Mouse (Mus musculus) brain, adult 2 months (tissue): ENCODE results near the gene Psmd7.

Experiments used
- DNase-seq: peaks from one replicate; pipeline ENCODE4 v3.0.0; 2011; ENCODE audit warnings: low read depth, low spot score

Psmd7 gene

GRCm38 (mm10) chr8:107578132-107578531 lies 10.1 kb downstream of the Psmd7 start:
- DNase-seq, result no peak

- DNase-seq, result no peak
Observed at GRCm38 (mm10) chr8:107577640-107578039, 10.6 kb downstream of the Psmd7 start.

- DNase-seq, result peak; percentile 92
Observed at GRCm38 (mm10) chr8:107576702-107577101, 11.6 kb downstream of the Psmd7 start.

GRCm38 (mm10) chr8:107574771-107575170 lies 13.5 kb downstream of the Psmd7 start:
- no peak for DNase-seq

GRCm38 (mm10) chr8:107572497-107572896 lies 15.8 kb downstream of the Psmd7 start:
- DNase-seq, result peak; percentile 67

GRCm38 (mm10) chr8:107571486-107572135 lies 16.7 kb downstream of the Psmd7 start:
- DNase-seq, result no peak

- DNase-seq, result no peak
Observed at GRCm38 (mm10) chr8:107571046-107571445, 17.2 kb downstream of the Psmd7 start.

GRCm38 (mm10) chr8:107562164-107562563 lies 26.1 kb downstream of the Psmd7 start:
- no peak for DNase-seq

- DNase-seq, result no peak
Observed at GRCm38 (mm10) chr8:107560820-107561536, 27.3 kb downstream of the Psmd7 start.

GRCm38 (mm10) chr8:107556511-107556936 lies 31.7 kb downstream of the Psmd7 start:
- DNase-seq, result no peak

- DNase-seq, result no peak
Observed at GRCm38 (mm10) chr8:107555231-107555630, 33.0 kb downstream of the Psmd7 start.

- no peak for DNase-seq
Observed at GRCm38 (mm10) chr8:107552234-107552633, 36.0 kb downstream of the Psmd7 start.

GRCm38 (mm10) chr8:107546817-107547216 lies 41.4 kb downstream of the Psmd7 start:
- no peak for DNase-seq

- peak; percentile 84 for DNase-seq
Observed at GRCm38 (mm10) chr8:107546154-107546553, 42.1 kb downstream of the Psmd7 start.

GRCm38 (mm10) chr8:107545621-107546152 lies 42.6 kb downstream of the Psmd7 start:
- no peak for DNase-seq

GRCm38 (mm10) chr8:107544651-107545174 lies 43.6 kb downstream of the Psmd7 start:
- DNase-seq, result peak; percentile 49

GRCm38 (mm10) chr8:107544211-107544610 lies 44.1 kb downstream of the Psmd7 start:
- no peak for DNase-seq

- DNase-seq, result no peak
Observed at GRCm38 (mm10) chr8:107543714-107544113, 44.5 kb downstream of the Psmd7 start.

GRCm38 (mm10) chr8:107542151-107542550 lies 46.1 kb downstream of the Psmd7 start:
- DNase-seq, result no peak

- peak; percentile 60 for DNase-seq
Observed at GRCm38 (mm10) chr8:107541369-107541768, 46.9 kb downstream of the Psmd7 start.

GRCm38 (mm10) chr8:107540623-107541022 lies 47.6 kb downstream of the Psmd7 start:
- DNase-seq, result no peak

GRCm38 (mm10) chr8:107537472-107537871 lies 50.8 kb downstream of the Psmd7 start:
- DNase-seq, result peak; percentile 53
